Mouse (Mus musculus): ENCODE data around the gene Ints3.

The Ints3 gene

GRCm38 (mm10) chr3:90433381-90434020, at the start of gene Ints3:
Gene Ints3, minus strand, starts transcription at chr3:90433622.
- DNase-seq: peak; percentile 99

- peak; percentile 94 for DNase-seq
These were observed 42.6 kb upstream of the Ints3 start, which contains the start of gene Ilf2 for GRCm38 (mm10) chr3:90475831-90476611. Gene Ilf2, plus strand, starts transcription at chr3:90476126.

DNA sequence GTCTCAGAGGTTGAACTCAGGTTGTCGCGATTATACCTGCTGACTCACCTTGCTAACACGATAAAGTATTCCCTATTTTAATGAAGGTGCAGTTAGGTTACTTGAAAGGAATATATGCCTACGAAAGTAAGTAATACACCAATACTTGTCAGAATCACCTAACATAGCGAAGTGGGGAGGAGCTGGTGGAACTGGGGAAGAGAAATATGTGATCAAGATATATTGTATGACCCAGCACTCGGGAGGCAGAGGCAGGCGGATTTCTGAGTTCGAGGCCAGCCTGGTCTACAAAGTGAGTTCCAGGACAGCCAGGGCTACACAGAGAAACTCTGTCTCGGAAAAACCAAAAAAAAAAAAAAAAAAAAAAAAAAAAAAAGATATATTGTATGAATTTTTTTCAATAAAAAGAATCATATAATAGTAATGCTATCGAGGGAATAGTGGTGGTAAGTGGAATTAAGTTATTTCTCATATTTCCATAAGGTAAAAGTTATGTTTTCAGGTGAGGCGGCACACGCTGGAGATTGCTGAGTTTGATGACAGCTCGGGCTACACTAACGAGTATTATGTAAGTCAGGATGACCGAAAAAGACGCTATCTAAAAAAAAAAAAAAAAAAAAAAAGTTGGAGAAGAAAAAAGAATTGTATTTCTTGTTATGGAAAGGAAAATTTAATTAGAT, 41.9 kb upstream of the Ints3 start:
- no peak for DNase-seq

DNA sequence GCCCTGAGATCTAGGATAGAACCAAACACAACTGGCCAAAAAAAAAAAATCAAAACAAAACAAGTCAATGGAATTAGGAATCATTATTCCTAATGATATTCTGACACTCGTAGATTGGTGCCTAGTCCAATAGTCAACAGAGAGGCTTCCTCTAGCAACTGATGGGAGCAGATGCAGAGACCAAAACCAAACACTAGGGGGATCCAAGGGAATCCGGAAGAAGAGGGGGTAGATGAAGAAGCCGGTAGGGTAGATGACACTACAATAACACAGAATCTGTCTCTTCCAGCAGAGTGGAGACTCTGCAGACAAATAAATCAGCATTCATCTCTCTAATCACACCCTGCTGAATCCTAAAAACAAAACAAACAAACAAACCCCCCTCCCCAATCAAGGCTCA, 38.8 kb upstream of the Ints3 start:
- DNase-seq: peak; percentile 84

DNA sequence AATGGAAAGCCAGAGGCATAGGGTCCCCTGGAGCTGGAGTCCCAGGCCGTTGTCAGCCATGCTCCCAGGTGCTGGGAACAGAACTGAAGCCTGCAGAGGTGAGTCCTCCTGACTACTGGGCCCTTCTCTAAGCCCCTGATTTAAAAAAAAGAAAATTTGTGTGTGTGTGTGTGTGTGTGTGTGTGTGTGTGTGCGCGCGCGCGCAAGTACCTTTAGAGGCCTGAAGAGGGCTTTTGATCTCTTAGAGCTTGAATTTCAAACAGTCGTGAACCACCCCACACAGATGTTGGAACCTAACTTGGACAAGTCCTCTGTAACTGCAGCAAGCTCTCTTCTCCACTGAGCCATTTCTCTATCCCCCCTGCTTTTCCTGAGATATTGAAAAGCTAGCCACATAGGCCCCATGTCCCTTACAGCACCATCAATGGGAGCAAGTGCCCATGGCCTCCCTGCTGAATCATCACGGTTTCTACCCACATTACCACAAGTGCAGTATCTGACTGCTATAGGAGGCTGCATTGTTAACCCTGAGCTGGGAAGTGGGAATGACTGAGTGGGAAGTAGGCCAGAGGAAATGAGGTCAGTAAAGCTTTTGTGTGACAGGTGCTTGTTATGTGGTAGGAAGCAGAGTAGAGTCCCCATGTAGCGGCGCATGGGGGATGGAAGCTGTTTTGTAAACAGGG, 34.3 kb upstream of the Ints3 start:
- DNase-seq: no peak

DNA sequence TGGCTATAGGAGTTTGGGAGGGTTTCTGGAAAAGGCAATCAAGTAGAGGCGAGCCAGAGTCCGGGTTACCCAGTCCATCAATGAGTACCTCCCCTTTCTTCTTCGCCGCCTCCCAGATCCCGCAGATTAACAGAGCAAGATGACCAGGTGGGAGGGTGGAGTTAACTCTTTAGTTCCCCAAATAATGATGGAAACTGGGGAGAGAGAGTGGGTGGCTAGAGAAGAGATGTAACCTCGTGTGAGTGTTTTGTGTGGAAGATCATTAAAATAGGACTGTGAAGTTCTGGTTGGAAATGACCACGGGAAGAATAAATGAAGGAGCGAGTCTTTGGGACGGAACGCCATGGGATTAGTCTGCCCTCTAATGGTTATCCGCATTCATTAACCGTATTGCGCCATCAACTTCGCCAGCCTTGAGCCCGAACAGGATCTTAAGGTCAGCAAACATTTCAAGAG, 32.9 kb upstream of the Ints3 start:
- peak; percentile 18 for DNase-seq

- no peak for DNase-seq
These were observed 32.4 kb upstream of the Ints3 start, which contains the start of gene Npr1 for GRCm38 (mm10) chr3:90465686-90466310. Gene Npr1, minus strand, starts transcription at chr3:90465866.

DNA sequence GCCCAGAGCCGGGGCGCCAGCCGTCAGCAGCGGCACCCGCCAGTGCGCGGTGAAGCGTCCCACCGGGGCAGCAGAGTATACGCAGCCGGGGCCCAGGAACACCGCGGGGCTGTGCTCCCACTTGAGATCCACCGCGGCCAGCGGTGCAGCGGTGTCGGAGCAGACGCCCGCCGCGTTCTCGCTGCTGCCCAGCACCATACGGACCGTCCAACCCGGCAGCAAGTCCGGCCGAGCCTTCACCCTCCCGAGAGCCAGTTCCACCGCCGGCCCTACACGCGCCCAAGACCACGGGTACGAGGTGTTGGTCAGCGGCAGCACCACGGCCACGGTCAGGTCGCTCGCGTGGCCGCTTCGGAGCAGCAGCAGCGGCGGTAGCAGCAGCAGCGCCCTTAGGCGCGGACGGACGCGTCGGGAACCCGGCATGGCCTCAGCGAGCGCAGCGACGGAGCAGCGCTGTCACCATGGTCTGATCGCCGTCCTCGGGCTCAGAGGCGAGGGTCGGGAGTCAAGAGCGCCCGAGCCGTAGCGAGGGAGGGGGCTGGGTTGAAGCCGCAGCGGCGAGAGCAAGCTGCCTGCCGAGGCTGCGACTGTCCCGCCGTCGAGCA, 31.8 kb upstream of the Ints3 start:
- DNase-seq: peak; percentile 28

- no peak for DNase-seq
These were observed 31.2 kb upstream of the Ints3 start for GRCm38 (mm10) chr3:90464552-90465080.

DNA sequence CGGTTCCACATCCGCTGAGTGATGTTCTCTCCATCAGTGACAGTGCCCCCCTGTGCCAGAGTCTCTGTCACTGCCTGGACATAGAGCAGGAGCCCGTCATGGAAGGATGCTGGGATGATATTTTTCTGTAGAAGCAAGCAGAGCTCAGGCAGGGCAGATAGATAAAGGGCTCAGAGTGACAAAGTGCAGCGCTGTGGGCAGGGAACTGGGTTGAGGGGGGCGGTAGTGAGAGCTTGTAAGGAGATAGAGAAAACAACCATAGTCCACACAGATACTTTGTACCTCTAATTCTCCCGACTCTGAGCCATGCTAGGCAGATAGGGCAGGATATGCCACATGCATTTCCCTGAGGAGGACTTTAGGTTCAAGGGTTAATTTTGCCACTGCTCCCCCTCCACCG, 29.2 kb upstream of the Ints3 start:
- DNase-seq: no peak

GRCm38 (mm10) chr3:90461935-90462334, 28.5 kb upstream of the Ints3 start:
- no peak for DNase-seq

GRCm38 (mm10) chr3:90460315-90460714, 26.9 kb upstream of the Ints3 start:
- DNase-seq: no peak

DNA sequence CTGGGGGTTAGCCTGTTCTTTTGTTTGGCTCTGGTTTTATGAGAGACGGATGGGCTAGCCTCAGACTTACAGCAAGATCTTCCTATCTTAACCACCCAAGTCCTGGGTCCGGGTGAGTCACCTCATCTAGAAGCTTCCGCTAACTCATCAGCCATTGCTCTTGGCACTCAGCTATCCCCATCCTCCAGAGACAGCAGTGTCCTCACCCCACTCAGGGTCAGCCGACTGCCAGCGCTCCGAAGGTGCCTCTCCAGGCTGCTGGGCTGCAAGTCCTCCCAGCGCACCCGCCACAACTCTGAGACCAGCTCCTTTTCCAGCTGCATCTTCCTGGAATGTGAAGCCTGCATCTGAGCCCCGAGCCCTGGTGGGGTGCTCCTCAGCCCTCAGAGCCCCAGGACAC, 26.3 kb upstream of the Ints3 start:
- DNase-seq: no peak

DNA sequence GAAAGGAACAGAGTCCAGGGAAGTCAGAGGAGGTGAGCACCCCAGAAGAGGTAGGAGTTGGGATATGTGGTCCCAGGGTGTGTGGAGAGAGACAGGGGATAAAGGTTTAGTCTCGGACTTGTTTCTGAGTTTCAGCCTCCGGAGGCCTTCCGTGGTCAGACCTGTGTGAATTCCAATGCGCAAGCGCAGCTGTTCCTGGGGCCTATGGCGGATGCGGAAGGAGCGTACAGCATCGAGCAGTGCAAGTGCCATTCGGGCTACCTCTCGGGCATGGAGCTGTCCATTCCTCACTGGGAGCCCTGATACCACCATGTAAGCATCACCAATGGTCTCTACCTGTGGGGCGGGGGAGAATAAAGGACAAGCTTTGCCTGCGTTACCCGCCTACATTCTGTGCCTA, 21.5 kb upstream of the Ints3 start:
- no peak for DNase-seq

DNA sequence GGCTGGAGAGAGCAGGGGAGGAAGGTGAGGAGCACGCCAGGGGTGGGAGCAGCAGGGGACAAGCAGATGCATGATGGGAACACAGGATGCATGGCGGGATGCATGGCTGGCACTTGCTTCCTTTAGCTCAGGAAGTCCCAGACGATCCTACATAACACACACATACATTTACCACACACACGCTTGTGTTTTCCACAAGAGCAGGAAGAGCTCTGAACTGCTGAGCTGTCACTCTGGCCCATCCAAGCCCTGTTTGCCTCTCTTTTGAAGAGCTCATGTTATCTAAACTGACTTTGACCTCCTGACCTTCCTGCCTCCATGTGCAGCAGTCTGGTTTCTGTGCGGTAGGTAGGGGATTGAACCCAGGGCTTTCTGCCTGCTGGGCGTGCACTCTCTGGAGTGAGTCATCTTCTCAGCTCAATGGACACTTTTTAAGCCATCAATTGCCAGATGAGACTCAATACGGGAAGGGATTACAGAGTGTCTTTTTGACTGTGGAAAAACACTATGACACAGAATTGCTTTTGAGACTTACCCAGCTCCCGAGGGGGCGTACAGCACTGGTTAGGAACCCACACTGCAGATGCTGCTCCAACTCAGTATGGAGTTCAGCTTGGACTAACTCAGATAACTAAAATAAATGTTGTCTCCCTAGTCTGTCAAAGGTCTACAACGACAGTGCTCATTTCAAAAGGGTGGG, 18.1 kb upstream of the Ints3 start:
- no peak for DNase-seq

GRCm38 (mm10) chr3:90450874-90451273, 17.5 kb upstream of the Ints3 start:
- no peak for DNase-seq

DNA sequence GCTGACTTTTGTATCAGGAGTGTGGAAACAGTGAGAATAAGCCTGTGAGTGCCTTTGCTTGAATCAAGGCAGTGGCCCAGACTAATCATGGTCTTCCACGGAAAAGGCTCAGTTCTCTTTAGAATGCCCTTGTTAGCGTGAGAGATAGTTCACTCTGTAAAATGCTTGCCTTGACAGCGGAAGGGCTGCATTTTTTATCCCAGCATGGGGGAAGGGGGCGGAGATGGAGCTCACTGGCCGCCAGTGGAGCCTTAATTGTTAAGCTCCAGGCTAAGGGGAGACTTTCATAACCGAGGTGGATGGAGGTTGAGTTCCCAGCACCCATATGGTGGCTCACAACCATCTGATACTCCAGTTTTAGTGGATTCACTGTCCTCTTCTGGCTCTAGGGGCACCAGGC, 15.2 kb upstream of the Ints3 start:
- DNase-seq: no peak

DNA sequence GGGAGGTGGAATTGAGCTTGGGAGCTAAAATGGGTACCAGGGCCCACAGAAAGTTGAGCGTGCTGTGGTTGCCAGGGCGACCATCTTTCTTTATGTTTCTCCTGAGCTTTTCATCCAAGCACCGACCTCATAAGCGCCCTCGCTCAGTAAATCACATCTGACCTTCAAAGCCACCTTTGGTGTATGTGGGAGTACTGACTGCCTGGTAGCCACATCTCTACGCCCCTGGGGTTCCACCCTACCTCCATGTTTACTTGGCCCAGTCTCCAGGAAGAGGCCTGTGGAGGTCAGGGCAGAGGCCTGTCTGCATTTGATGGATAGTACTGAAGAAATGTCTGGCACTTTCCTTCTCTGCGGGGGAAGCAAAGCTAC, 13.7 kb upstream of the Ints3 start:
- no peak for DNase-seq

DNA sequence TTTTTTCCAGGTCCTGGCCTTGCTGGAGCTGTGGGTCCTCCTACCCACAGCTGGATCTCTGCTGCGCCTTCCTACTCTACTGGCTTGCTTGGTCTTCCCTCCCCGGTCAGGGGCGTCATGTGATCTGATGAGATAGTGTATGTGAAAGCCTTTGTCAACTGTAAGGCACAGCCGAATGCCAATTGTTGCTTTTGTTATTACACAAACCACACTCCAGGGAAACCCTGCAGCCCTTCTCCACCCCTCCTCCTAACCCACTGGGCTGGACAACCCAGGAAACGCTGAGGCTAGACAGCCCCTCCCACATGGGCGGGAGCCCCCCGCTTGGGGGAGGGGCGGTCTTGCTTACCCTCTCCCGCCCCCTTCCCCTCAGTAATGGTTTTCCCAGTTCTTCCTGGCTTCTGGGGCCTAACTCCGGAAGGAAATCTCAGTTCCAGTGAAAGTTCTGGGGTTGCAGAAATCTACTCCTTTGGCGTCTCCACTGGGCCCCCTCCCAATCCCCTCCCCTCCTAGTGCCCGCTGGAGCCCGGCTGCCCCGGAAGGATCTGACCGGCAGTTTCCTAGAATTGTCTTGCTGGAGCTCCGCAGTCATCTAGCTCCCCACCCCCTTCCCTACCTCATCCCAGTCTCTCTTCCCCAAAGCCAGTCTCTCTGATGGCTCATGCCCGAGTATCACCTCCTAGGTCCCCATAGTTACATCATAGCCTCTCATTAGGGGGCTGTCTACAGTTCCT, 13.1 kb upstream of the Ints3 start:
- DNase-seq: peak; percentile 68

GRCm38 (mm10) chr3:90445417-90446200, 12.2 kb upstream of the Ints3 start:
- DNase-seq: no peak
